Comparison of ENCODE assay signal across 18 mouse cellular contexts in genomic region chr11:99322851-99323250, GRCm38 (mm10). TPM values are rescaled to one million over a fixed set of nuclear protein-coding genes. Genes with fewer than 3 reads are reported as not detected.
DNase-seq lines count a peak whose midpoint lies in the region; ATAC-seq lines count a peak whose summit lies in the region.
"Had no signal": no experiment of that assay in that cellular context is flagged by ENCODE, and none has a peak within 500 bp of the region (broad histone marks: within the 10 kb centered on the region; RNA-seq: fewer than 3 reads in every experiment).

Gene Krt25, minus strand, starts transcription at chr11:99322951.

- no peaks in the 10 kb centered on the region for H3K9me3 ChIP-seq in embryonic facial prominence, embryonic 15.5 days (replicated peaks)
- H3K9me3 ChIP-seq in embryonic facial prominence, embryonic 10.5 days, result no peaks in the 10 kb centered on the region
- H3K9me3 ChIP-seq: G1E had no signal

- no peak within 1 kb of the TSS for H3K9ac ChIP-seq in embryonic facial prominence, embryonic 15.5 days

- no peaks in the 10 kb centered on the region for H3K27me3 ChIP-seq in embryonic facial prominence, embryonic 15.5 days
- H3K27me3 ChIP-seq in embryonic facial prominence, embryonic 10.5 days (replicated peaks; ENCODE audit: low read depth, poor library complexity, severe bottlenecking), result no peaks in the 10 kb centered on the region

- H3K4me1 ChIP-seq in embryonic facial prominence, embryonic 15.5 days, result 0 out of 2 replicates have a peak, but pooled peaks cover 4% of the 10 kb centered on the region
- H3K4me1 ChIP-seq in embryonic facial prominence, embryonic 10.5 days, result peaks cover 4% of the 10 kb centered on the region

- H3K27ac ChIP-seq in embryonic facial prominence, embryonic 15.5 days (replicated peaks), result no peak within 1 kb of the TSS
- no peak within 1 kb of the TSS for H3K27ac ChIP-seq in embryonic facial prominence, embryonic 10.5 days (replicated peaks)

- ATAC-seq in embryonic facial prominence, embryonic 15.5 days (ENCODE audit: insufficient number of reproducible peaks, low FRiP score, low TSS enrichment, low read depth), result no peak
- ATAC-seq: activated CD4-positive, CD25-positive, alpha-beta regulatory T cell, adult 4 months; CD4-positive, CD25-positive, alpha-beta regulatory T cell, adult 4 months; Patski had no signal

- no peaks in the 10 kb centered on the region for H3K36me3 ChIP-seq in embryonic facial prominence, embryonic 15.5 days
- H3K36me3 ChIP-seq in embryonic facial prominence, embryonic 10.5 days (replicated peaks), result no peaks in the 10 kb centered on the region
- H3K36me3 ChIP-seq: G1E had no signal

- H3K4me2 ChIP-seq in embryonic facial prominence, embryonic 15.5 days (replicated peaks), result no peak within 1 kb of the TSS

- DNase-seq in embryonic facial prominence, embryonic 10.5 days (ENCODE audit: low spot score), result no peak
- DNase-seq: adrenal gland, adult 2 months; adrenal gland, adult 8-10 months; adrenal gland, postnatal 10 days; adrenal gland, postnatal 14 days; adrenal gland, postnatal 25 days; adrenal gland, postnatal 36 days; B cell, adult 2 months; cerebellum, adult 11 months; cerebellum, adult 11-12 months; cerebellum, adult 18-20 months; cerebellum, adult 2 months had no signal

- WGBS in embryonic facial prominence, embryonic 15.5 days, result 86% methylated on average over 11 of the region's 11 CpGs
- WGBS in embryonic facial prominence, embryonic 10.5 days, result 90% methylated on average over 11 of the region's 11 CpGs

- no peak within 1 kb of the TSS for H3K4me3 ChIP-seq in embryonic facial prominence, embryonic 15.5 days (replicated peaks)
- no peak within 1 kb of the TSS for H3K4me3 ChIP-seq in embryonic facial prominence, embryonic 10.5 days

RNA-seq across cellular contexts. Expression of gene Krt25, which starts in this region (rescaled TPM):
- 26.1 and 71.3 TPM in 2 replicates for polyA plus RNA-seq in embryonic facial prominence, embryonic 15.5 days (2015; fragmentation: Nextera tagmentation; extraction: Ambion mirVana)
- polyA plus RNA-seq in embryonic facial prominence, embryonic 10.5 days (2016; fragmentation: Nextera tagmentation; extraction: Ambion mirVana), result not detected in 2 replicates
- polyA plus RNA-seq: activated CD4-positive, CD25-positive, alpha-beta regulatory T cell, adult 4 months; adrenal gland, adult 2 months; C2C12; CD4-positive, CD25-positive, alpha-beta regulatory T cell, adult 4 months; G1E; Patski had no signal

Comparison
In these comparisons a context has a peak if more than half of its experiments do, and no peak if none do; other contexts are left out.
1. RNA of gene Krt25 (polyA plus RNA-seq): 26.1 to 71.3 TPM in embryonic facial prominence, embryonic 15.5 days; not detected in embryonic facial prominence, embryonic 10.5 days; every median in the first group is over 10 times any median in the second.